9 mouse cellular contexts compared by ENCODE assay signal in genomic region chr12:24746579-24747296, GRCm38 (mm10). TPM values are rescaled to one million over a fixed set of nuclear protein-coding genes. Genes with fewer than 3 reads are reported as not detected.
A peak's percentile ranks its signal among the peaks of the same experiment; 100 is the strongest.
DNase-seq lines count a peak whose midpoint lies in the region; ATAC-seq and TF ChIP-seq lines count a peak whose summit lies in the region.
"Had no signal": no experiment of that assay in that cellular context is flagged by ENCODE, and none has a peak within 500 bp of the region (broad histone marks: within the 10 kb centered on the region; RNA-seq: fewer than 3 reads in every experiment).

No protein-coding gene starts in this region.

- no peak for TF ChIP-seq POLR2A in cerebellum, adult 2 months (IDR thresholded peaks at IDR 0.05; ENCODE audit: borderline replicate concordance, insufficient read depth, low read length)

- TF ChIP-seq CTCF in cerebellum, adult 2 months (IDR thresholded peaks at IDR 0.05; ENCODE audit: borderline replicate concordance, insufficient read depth, low read depth, low read length), result no peak

- 51% methylated on average over 5 of the region's 5 CpGs for WGBS in kidney, embryonic 15.5 days
- WGBS in forebrain, embryonic 15.5 days, result 32% methylated on average over 5 of the region's 5 CpGs
- WGBS in limb, embryonic 10.5 days, result 67% methylated on average over 5 of the region's 5 CpGs
- 20% methylated on average over 5 of the region's 5 CpGs for WGBS in neural tube, embryonic 15.5 days
- 50% methylated on average over 5 of the region's 5 CpGs for WGBS in cerebellum, adult 2 months

- H3K9ac ChIP-seq in kidney, embryonic 15.5 days, result no peak overlapping the region
- H3K9ac ChIP-seq in forebrain, embryonic 15.5 days (replicated peaks), result no peak overlapping the region
- no peak overlapping the region for H3K9ac ChIP-seq in neural tube, embryonic 15.5 days (replicated peaks)
- H3K9ac ChIP-seq: liver, embryonic 14.5 days had no signal

- H3K4me1 ChIP-seq in kidney, embryonic 15.5 days, result peaks cover 13% of the 10 kb centered on the region
- peaks cover 8% of the 10 kb centered on the region; the same call in 1 of the 2 replicates for H3K4me1 ChIP-seq in forebrain, embryonic 15.5 days
- H3K4me1 ChIP-seq in limb, embryonic 10.5 days, result peaks cover 10% of the 10 kb centered on the region; the same call in 1 of the 2 replicates
- peaks cover 16% of the 10 kb centered on the region for H3K4me1 ChIP-seq in neural tube, embryonic 15.5 days
- no peaks in the 10 kb centered on the region; the same call in 1 of the 2 replicates for H3K4me1 ChIP-seq in cerebellum, adult 2 months (ENCODE audit: control insufficient read depth, insufficient read depth, low read length)

- ATAC-seq in kidney, embryonic 15.5 days (replicated peaks; ENCODE audit: low FRiP score), result no peak
- ATAC-seq in forebrain, embryonic 15.5 days (replicated peaks), result no peak
- ATAC-seq in neural tube, embryonic 15.5 days (ENCODE audit: low FRiP score), result peak; percentile 61

- no peaks in the 10 kb centered on the region for H3K27me3 ChIP-seq in kidney, embryonic 15.5 days
- no peaks in the 10 kb centered on the region for H3K27me3 ChIP-seq in forebrain, embryonic 15.5 days
- H3K27me3 ChIP-seq in limb, embryonic 10.5 days (ENCODE audit: low read depth, poor library complexity, severe bottlenecking), result no peaks in the 10 kb centered on the region
- H3K27me3 ChIP-seq in neural tube, embryonic 15.5 days (replicated peaks), result no peaks in the 10 kb centered on the region
- no peaks in the 10 kb centered on the region for H3K27me3 ChIP-seq in cerebellum, adult 2 months (ENCODE audit: control insufficient read depth, insufficient read depth, low read length)

- H3K4me3 ChIP-seq in kidney, embryonic 15.5 days (replicated peaks), result no peak overlapping the region
- no peak overlapping the region for H3K4me3 ChIP-seq in forebrain, embryonic 15.5 days
- no peak overlapping the region for H3K4me3 ChIP-seq in limb, embryonic 10.5 days
- no peak overlapping the region for H3K4me3 ChIP-seq in neural tube, embryonic 15.5 days (replicated peaks)
- H3K4me3 ChIP-seq in cerebellum, adult 2 months (replicated peaks; ENCODE audit: insufficient read depth, low read depth, low read length), result no peak overlapping the region

- H3K36me3 ChIP-seq in kidney, embryonic 15.5 days, result no peaks in the 10 kb centered on the region
- H3K36me3 ChIP-seq in forebrain, embryonic 15.5 days, result no peaks in the 10 kb centered on the region
- H3K36me3 ChIP-seq in limb, embryonic 10.5 days, result no peaks in the 10 kb centered on the region
- H3K36me3 ChIP-seq in neural tube, embryonic 15.5 days, result no peaks in the 10 kb centered on the region

- peak overlapping the region; percentile 37; the same call in 1 of the 2 replicates for H3K27ac ChIP-seq in kidney, embryonic 15.5 days
- H3K27ac ChIP-seq in forebrain, embryonic 15.5 days (replicated peaks), result peak overlapping the region; percentile 19; the same call in 1 of the 2 replicates
- peak overlapping the region; percentile 36; the same call in 1 of the 2 replicates for H3K27ac ChIP-seq in limb, embryonic 10.5 days
- peak overlapping the region; percentile 72 for H3K27ac ChIP-seq in neural tube, embryonic 15.5 days (replicated peaks)
- no peak overlapping the region for H3K27ac ChIP-seq in cerebellum, adult 2 months (ENCODE audit: insufficient read depth, low read length)
- H3K27ac ChIP-seq: liver, embryonic 14.5 days had no signal

- DNase-seq in kidney, adult 8-10 months, result no peak
- no peak for DNase-seq in limb, embryonic 10.5 days (ENCODE audit: low spot score)
- no peak for DNase-seq in cerebellum, adult 2 months
- DNase-seq in layer of hippocampus, postnatal 25 days (ENCODE audit: extremely low spot score in 1 of 2, low spot score in 1 of 2), result no peak
- no peak for DNase-seq in c-Kit-positive CD71-positive TER-119-positive erythroid progenitor cells, embryonic 14.5 days (ENCODE audit: low spot score)

- no peaks in the 10 kb centered on the region for H3K9me3 ChIP-seq in kidney, embryonic 15.5 days (replicated peaks)
- H3K9me3 ChIP-seq in forebrain, embryonic 15.5 days, result no peaks in the 10 kb centered on the region
- no peaks in the 10 kb centered on the region for H3K9me3 ChIP-seq in limb, embryonic 10.5 days (replicated peaks)
- no peaks in the 10 kb centered on the region for H3K9me3 ChIP-seq in neural tube, embryonic 15.5 days (replicated peaks)

- H3K4me2 ChIP-seq in kidney, embryonic 15.5 days, result no peak overlapping the region
- H3K4me2 ChIP-seq in forebrain, embryonic 15.5 days (replicated peaks), result no peak overlapping the region
- no peak overlapping the region for H3K4me2 ChIP-seq in neural tube, embryonic 15.5 days

RNA-seq across cellular contexts. Expression of gene Rrm2, which starts 38.7 kb away (rescaled TPM):
- 246 and 248 TPM in 2 replicates for polyA plus RNA-seq in kidney, embryonic 15.5 days (2015; fragmentation: Nextera tagmentation; extraction: Ambion mirVana)
- polyA plus RNA-seq in forebrain, embryonic 15.5 days (2015; fragmentation: Nextera tagmentation; extraction: Ambion mirVana), result 180 and 182 TPM in 2 replicates
- polyA plus RNA-seq in limb, embryonic 10.5 days (2016; fragmentation: Nextera tagmentation; extraction: Ambion mirVana), result 631 and 705 TPM in 2 replicates
- polyA plus RNA-seq in neural tube, embryonic 15.5 days (2015; fragmentation: Nextera tagmentation; extraction: Ambion mirVana), result 42.1 and 74.2 TPM in 2 replicates
- 1.2 TPM in 2 replicates for polyA plus RNA-seq in cerebellum, adult 2 months (2012; rRNA removed)
- total RNA-seq in layer of hippocampus, postnatal 25 days (2021), result 1 to 10 TPM; 2.6 to 3.5 TPM

Comparison
In these comparisons a context has a peak if more than half of its experiments do, and no peak if none do; other contexts are left out.
1. RNA of gene Rrm2, which starts 38.7 kb away (polyA plus RNA-seq): 631 to 705 TPM in limb, embryonic 10.5 days, 246 to 248 TPM in kidney, embryonic 15.5 days, 180 to 182 TPM in forebrain, embryonic 15.5 days and 42.1 to 74.2 TPM in neural tube, embryonic 15.5 days; 1.2 TPM in cerebellum, adult 2 months; every median in the first group is over 10 times any median in the second.